Mouse (Mus musculus) forebrain, embryonic 16.5 days (tissue): ENCODE results near the gene Lrrc75b. TPM values are rescaled to one million over a fixed set of nuclear protein-coding genes. Genes with fewer than 3 reads are reported as not detected.
"Not testable (repeated sequence)": the region's sequence is repeated elsewhere in the genome, so short reads cannot be mapped to it uniquely, and the experiment has no call there.

ENCODE experiments used
- ATAC-seq: fragments of 200-750 bp; cut with Nextera tagmentation; 2 replicates; pipeline ENCODE4 v1.8.0; 2017; ENCODE audit warnings: mild to moderate bottlenecking, moderate library complexity
- H3K27ac ChIP-seq: fragments of 300-500 bp; sonication (generic); 2 replicates; pipeline ENCODE4 v1.5.1; 2014; ENCODE audit warnings: low read length, control low read depth
- H3K27me3 ChIP-seq: fragments of 300-500 bp; sonication (generic); replicated peaks from 2 replicates; pipeline ENCODE4 v1.6.1; 2014; ENCODE audit warnings: low read length; ENCODE audit not compliant: control insufficient read depth, insufficient read depth
- H3K36me3 ChIP-seq: fragments of 300-500 bp; sonication (generic); 2 replicates; pipeline ENCODE4 v1.6.1; 2014; ENCODE audit not compliant: control insufficient read depth, insufficient read depth
- H3K4me1 ChIP-seq: fragments of 300-500 bp; sonication (generic); replicated peaks from 2 replicates; pipeline ENCODE4 v1.6.1; 2014; ENCODE audit warnings: low read length; ENCODE audit not compliant: control insufficient read depth, insufficient read depth
- H3K4me2 ChIP-seq: fragments of 300-500 bp; sonication (generic); 2 replicates; pipeline ENCODE4 v1.6.1; 2014; ENCODE audit warnings: mild to moderate bottlenecking, low read length, control low read depth
- H3K4me3 ChIP-seq: fragments of 300-500 bp; sonication (generic); replicated peaks from 2 replicates; pipeline ENCODE4 v1.5.1; 2014; ENCODE audit warnings: mild to moderate bottlenecking, low read length, control low read depth
- H3K9ac ChIP-seq: fragments of 300-500 bp; sonication (generic); replicated peaks from 2 replicates; pipeline ENCODE4 v1.6.1; 2014; ENCODE audit warnings: low read depth, low read length, control low read depth
- H3K9me3 ChIP-seq: fragments of 300-500 bp; sonication (generic); 2 replicates; pipeline ENCODE4 v1.6.1; 2016; ENCODE audit warnings: low read length; ENCODE audit not compliant: control insufficient read depth
- WGBS: fragments of 180-500 bp; shearing (Covaris S2); extraction: QIAGEN DNeasy Blood & Tissue Kit; methylation state at CpG from one replicate; pipeline ENCODE4 v1.1.7; 2014; 5-methylcytosine and 5-hydroxymethylcytosine counted together
- polyA plus RNA-seq: library from polyadenylated mRNA; unstranded; fragments of >200 nt; fragmentation: Nextera tagmentation; extraction: Ambion mirVana; gene quantifications from 2 replicates; pipeline ENCODE4 v1.2.1, GENCODE M21; 2015

Lrrc75b gene
- polyA plus RNA-seq, 1 experiment from 2014 or later = 23.4 TPM

GRCm38 (mm10) chr10:75570981-75571657 is 11.0 kb upstream of the Lrrc75b start:
- WGBS = 38% methylated on average over 9 of the region's 10 CpGs
- H3K36me3 ChIP-seq = no peaks in the 10 kb centered on the region
- no peak for ATAC-seq
- no peaks in the 10 kb centered on the region for H3K9me3 ChIP-seq
- no peaks in the 10 kb centered on the region for H3K4me1 ChIP-seq
- H3K27ac ChIP-seq = no peak overlapping the region
- H3K9ac ChIP-seq = no peak overlapping the region
- H3K4me3 ChIP-seq = no peak overlapping the region
- no peak overlapping the region for H3K4me2 ChIP-seq
- no peaks in the 10 kb centered on the region for H3K27me3 ChIP-seq

GRCm38 (mm10) chr10:75568851-75569250 is 8.7 kb upstream of the Lrrc75b start:
- Histone ChIP-seq H3K9ac (no peak overlapping the region), H3K27ac (no peak overlapping the region), H3K4me2 (no peak overlapping the region), H3K9me3 (no peaks in the 10 kb centered on the region), H3K4me1 (no peaks in the 10 kb centered on the region), H3K4me3 (no peak overlapping the region), H3K27me3 (no peaks in the 10 kb centered on the region), H3K36me3 (no peaks in the 10 kb centered on the region)
- no peak for ATAC-seq
- WGBS = 14% methylated on average over 4 of the region's 4 CpGs

GRCm38 (mm10) chr10:75568441-75568840 is 8.3 kb upstream of the Lrrc75b start:
- WGBS = 7% methylated on average over 11 of the region's 11 CpGs
- no peaks in the 10 kb centered on the region for H3K36me3 ChIP-seq
- ATAC-seq = no peak
- H3K4me1 ChIP-seq = no peaks in the 10 kb centered on the region
- no peak overlapping the region for H3K27ac ChIP-seq
- H3K27me3 ChIP-seq = no peaks in the 10 kb centered on the region
- no peak overlapping the region for H3K9ac ChIP-seq
- no peak overlapping the region for H3K4me3 ChIP-seq
- no peak overlapping the region for H3K4me2 ChIP-seq
- H3K9me3 ChIP-seq = no peaks in the 10 kb centered on the region

- no peaks in the 10 kb centered on the region for H3K27me3 ChIP-seq
- no peak overlapping the region for H3K4me2 ChIP-seq
- no peaks in the 10 kb centered on the region for H3K4me1 ChIP-seq
- H3K9ac ChIP-seq = no peak overlapping the region
- H3K36me3 ChIP-seq = no peaks in the 10 kb centered on the region
- H3K27ac ChIP-seq = no peak overlapping the region
- no peak overlapping the region for H3K4me3 ChIP-seq
- no peak for ATAC-seq
- H3K9me3 ChIP-seq = no peaks in the 10 kb centered on the region
- 37% methylated on average over 5 of the region's 5 CpGs for WGBS
These were observed 7.9 kb upstream of the Lrrc75b start for GRCm38 (mm10) chr10:75568029-75568428.

DNA sequence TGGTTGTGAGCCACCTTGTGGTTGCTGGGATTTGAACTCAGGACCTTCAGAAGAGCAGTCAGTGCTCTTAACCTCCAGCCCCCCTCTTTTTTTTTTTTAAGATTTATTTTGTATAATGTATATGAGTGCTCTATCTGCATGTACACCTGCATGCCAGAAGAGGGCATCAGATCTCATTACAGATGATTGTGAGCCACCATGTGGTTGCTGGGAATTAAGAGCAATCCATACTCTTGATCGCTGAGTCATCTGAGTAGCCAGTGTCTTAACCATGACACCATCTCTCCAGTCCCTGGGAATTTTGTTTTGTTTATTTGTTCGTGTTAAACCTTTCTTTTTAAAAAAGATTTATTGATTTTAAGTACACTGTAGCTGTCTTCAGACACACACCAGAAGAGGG is 6.6 kb upstream of the Lrrc75b start:
- H3K27ac ChIP-seq, H3K4me1 ChIP-seq, H3K9me3 ChIP-seq, H3K27me3 ChIP-seq, H3K9ac ChIP-seq, H3K36me3 ChIP-seq, H3K4me3 ChIP-seq, H3K4me2 ChIP-seq, ATAC-seq: not testable (repeated sequence)
- WGBS = 83% methylated on average over 2 of the region's 2 CpGs

GRCm38 (mm10) chr10:75566321-75566720 is 6.2 kb upstream of the Lrrc75b start:
- ATAC-seq = no peak
- no peak overlapping the region for H3K27ac ChIP-seq
- 84% methylated on average over 5 of the region's 5 CpGs for WGBS
- H3K9me3 ChIP-seq = no peaks in the 10 kb centered on the region
- H3K27me3 ChIP-seq = no peaks in the 10 kb centered on the region
- no peak overlapping the region for H3K4me2 ChIP-seq
- H3K36me3 ChIP-seq = no peaks in the 10 kb centered on the region
- H3K4me1 ChIP-seq = no peaks in the 10 kb centered on the region
- no peak overlapping the region for H3K9ac ChIP-seq
- no peak overlapping the region for H3K4me3 ChIP-seq

DNA sequence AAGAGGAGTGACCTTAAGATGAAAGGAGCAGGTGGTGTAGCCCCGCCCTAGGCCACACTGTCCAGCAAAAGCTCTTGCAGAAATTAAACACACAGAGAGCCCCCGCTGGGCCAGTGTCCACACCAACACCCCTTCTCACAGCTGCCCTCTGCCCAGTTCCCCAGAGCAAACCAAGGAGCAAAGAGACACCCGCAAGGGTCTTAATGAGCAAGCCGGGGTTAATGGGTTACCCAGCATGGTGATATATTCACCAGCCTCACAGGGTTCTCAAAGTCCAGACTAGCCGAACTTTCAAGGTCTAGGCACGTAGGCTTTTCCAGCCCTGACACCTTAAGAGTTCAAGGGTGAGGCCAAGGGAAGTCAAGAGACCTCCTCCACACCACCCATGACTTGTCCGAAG is 5.8 kb upstream of the Lrrc75b start:
- 83% methylated on average over 7 of the region's 7 CpGs for WGBS
- no peak for ATAC-seq
- no peak overlapping the region for H3K27ac ChIP-seq

DNA sequence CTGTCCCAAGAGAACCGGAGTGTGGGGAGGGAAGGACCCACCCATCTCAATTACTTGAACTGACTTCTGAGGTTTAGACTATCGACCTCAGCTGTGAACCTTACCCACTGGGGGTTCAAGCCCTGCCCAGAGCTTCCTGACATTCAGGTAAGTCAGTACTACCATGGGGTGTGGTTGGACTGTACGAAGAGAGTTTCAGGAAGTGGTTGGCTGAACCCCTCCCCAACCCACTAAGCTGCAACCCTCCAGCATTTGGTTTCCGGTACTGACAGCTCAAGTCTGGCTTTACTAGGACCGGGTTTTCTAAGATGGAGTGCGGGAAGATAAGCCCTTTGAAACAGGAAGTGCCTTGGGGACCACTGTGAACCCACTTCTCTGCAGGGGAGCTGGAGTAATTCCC is 5.3 kb upstream of the Lrrc75b start:
- no peak for ATAC-seq
- no peak overlapping the region for H3K4me3 ChIP-seq
- H3K9me3 ChIP-seq = no peaks in the 10 kb centered on the region
- 71% methylated on average over 6 of the region's 6 CpGs for WGBS
- no peak overlapping the region for H3K27ac ChIP-seq
- H3K4me1 ChIP-seq = peaks cover 7% of the 10 kb centered on the region
- H3K9ac ChIP-seq = no peak overlapping the region
- H3K27me3 ChIP-seq = no peaks in the 10 kb centered on the region
- no peaks in the 10 kb centered on the region for H3K36me3 ChIP-seq
- H3K4me2 ChIP-seq = no peak overlapping the region

More for the DNA sequence above, 5.8 kb upstream of the Lrrc75b start:
- no peaks in the 10 kb centered on the region for H3K9me3 ChIP-seq
- peaks cover 2% of the 10 kb centered on the region; the same call in 1 of the 2 replicates for H3K4me1 ChIP-seq
- no peaks in the 10 kb centered on the region for H3K27me3 ChIP-seq
- H3K4me3 ChIP-seq = no peak overlapping the region
- H3K4me2 ChIP-seq = no peak overlapping the region
- H3K36me3 ChIP-seq = no peaks in the 10 kb centered on the region
- H3K9ac ChIP-seq = no peak overlapping the region

GRCm38 (mm10) chr10:75564687-75565265 is 4.6 kb upstream of the Lrrc75b start:
- no peak overlapping the region for H3K4me2 ChIP-seq
- H3K9me3 ChIP-seq = no peaks in the 10 kb centered on the region
- H3K4me1 ChIP-seq = peaks cover 11% of the 10 kb centered on the region
- H3K9ac ChIP-seq = no peak overlapping the region
- H3K4me3 ChIP-seq = no peak overlapping the region
- 88% methylated on average over 12 of the region's 12 CpGs for WGBS
- no peaks in the 10 kb centered on the region for H3K36me3 ChIP-seq
- H3K27me3 ChIP-seq = no peaks in the 10 kb centered on the region
- no peak for ATAC-seq
- no peak overlapping the region for H3K27ac ChIP-seq
